Mouse (Mus musculus) intestine, embryonic 16.5 days (tissue): ENCODE results near the gene Arpc1a. TPM values are rescaled to one million over a fixed set of nuclear protein-coding genes. Genes with fewer than 3 reads are reported as not detected.
"Not testable (repeated sequence)": the region's sequence is repeated elsewhere in the genome, so short reads cannot be mapped to it uniquely, and the experiment has no call there.

Experiments used
- ATAC-seq: fragments of 200-750 bp; cut with Nextera tagmentation; 2 replicates; pipeline ENCODE4 v1.8.0; 2017; ENCODE audit warnings: moderate TSS enrichment, moderate library complexity
- H3K27ac ChIP-seq: fragments of 300-500 bp; sonication (generic); 2 replicates; pipeline ENCODE4 v1.5.1; 2014; ENCODE audit warnings: mild to moderate bottlenecking, low read length
- H3K27me3 ChIP-seq: fragments of 300-500 bp; sonication (generic); replicated peaks from 2 replicates; pipeline ENCODE4 v1.6.1; 2014; ENCODE audit warnings: low read length, control low read depth, mixed read lengths; ENCODE audit not compliant: control insufficient read depth, insufficient read depth
- H3K36me3 ChIP-seq: fragments of 300-500 bp; sonication (generic); 2 replicates; pipeline ENCODE4 v1.6.1; 2014; ENCODE audit warnings: low read length, control low read depth; ENCODE audit not compliant: control insufficient read depth, insufficient read depth
- H3K4me1 ChIP-seq: fragments of 300-500 bp; sonication (generic); 2 replicates; pipeline ENCODE4 v1.6.1; 2014; ENCODE audit warnings: low read length, control low read depth, mixed read lengths; ENCODE audit not compliant: control insufficient read depth, insufficient read depth
- H3K4me2 ChIP-seq: fragments of 300-500 bp; sonication (generic); 2 replicates; pipeline ENCODE4 v1.6.1; 2014; ENCODE audit warnings: low read depth, low read length, control low read depth
- H3K4me3 ChIP-seq: fragments of 300-500 bp; sonication (generic); 2 replicates; pipeline ENCODE4 v1.5.1; 2014; ENCODE audit warnings: mild to moderate bottlenecking, low read length
- H3K9ac ChIP-seq: fragments of 300-500 bp; sonication (generic); 2 replicates; pipeline ENCODE4 v1.6.1; 2014; ENCODE audit warnings: low read depth, low read length
- H3K9me3 ChIP-seq: fragments of 300-500 bp; sonication (generic); 2 replicates; pipeline ENCODE4 v1.6.1; 2016; ENCODE audit warnings: low read length, control low read depth; ENCODE audit not compliant: control insufficient read depth
- WGBS: fragments of 180-500 bp; shearing (Covaris S2); extraction: QIAGEN DNeasy Blood & Tissue Kit; methylation state at CpG from one replicate; pipeline ENCODE4 v1.1.7; 2014; 5-methylcytosine and 5-hydroxymethylcytosine counted together
- polyA plus RNA-seq: library from polyadenylated mRNA; unstranded; fragments of >200 nt; fragmentation: Nextera tagmentation; extraction: Ambion mirVana; gene quantifications from 2 replicates; pipeline ENCODE4 v1.2.1, GENCODE M21; 2015

Gene Arpc1a
- polyA plus RNA-seq, 1 experiment from 2014 or later = 141 TPM

DNA sequence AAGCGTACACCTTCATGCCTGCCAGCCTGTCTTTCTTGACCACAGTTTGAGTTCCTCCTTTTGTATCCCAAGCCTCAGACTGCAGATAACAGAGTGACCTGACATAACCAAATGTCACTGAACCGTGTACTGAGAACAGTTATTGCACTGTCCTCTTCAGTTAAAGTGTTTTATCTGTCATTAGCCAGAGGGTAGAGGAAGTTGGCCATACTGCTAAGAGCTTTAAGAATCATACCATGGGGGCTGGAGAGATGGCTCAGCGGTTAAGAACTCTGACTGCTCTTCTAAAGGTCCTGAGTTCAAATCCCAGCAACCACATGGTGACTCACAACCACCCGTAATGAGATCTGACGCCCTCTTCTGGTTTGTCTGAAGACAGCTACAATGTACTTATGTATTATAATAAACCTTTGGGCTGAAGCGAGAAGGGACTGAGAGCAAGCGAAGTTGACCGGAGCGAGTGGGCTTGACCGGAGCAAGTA, 14.8 kb downstream of the Arpc1a start:
- 91% methylated on average over 10 of the region's 10 CpGs for WGBS
- ATAC-seq = no peak
- Histone ChIP-seq H3K27me3 (no peaks in the 10 kb centered on the region), H3K4me2 (no peak overlapping the region), H3K36me3 (peaks cover 28% of the 10 kb centered on the region), H3K4me3 (no peak overlapping the region), H3K9me3 (no peaks in the 10 kb centered on the region), H3K4me1 (no peaks in the 10 kb centered on the region), H3K9ac (no peak overlapping the region), H3K27ac (no peak overlapping the region)

- Histone ChIP-seq H3K4me1 (no peaks in the 10 kb centered on the region), H3K27me3 (no peaks in the 10 kb centered on the region)
- no peak for ATAC-seq
Measured at GRCm38 (mm10) chr5:145100960-145101359, 17.3 kb downstream of the Arpc1a start.

GRCm38 (mm10) chr5:145101451-145101850, 17.8 kb downstream of the Arpc1a start:
- H3K4me1 ChIP-seq, H3K9ac ChIP-seq, H3K4me3 ChIP-seq, H3K4me2 ChIP-seq, H3K9me3 ChIP-seq, H3K27me3 ChIP-seq, ATAC-seq, H3K27ac ChIP-seq: not testable (repeated sequence)
- 95% methylated on average over 11 of the region's 11 CpGs for WGBS
- peaks cover 47% of the 10 kb centered on the region for H3K36me3 ChIP-seq

More at GRCm38 (mm10) chr5:145100960-145101359, 17.3 kb downstream of the Arpc1a start:
- H3K9ac ChIP-seq = no peak overlapping the region
- 93% methylated on average over 9 of the region's 9 CpGs for WGBS
- no peak overlapping the region for H3K4me2 ChIP-seq
- no peak overlapping the region for H3K4me3 ChIP-seq
- no peaks in the 10 kb centered on the region for H3K9me3 ChIP-seq
- peaks cover 44% of the 10 kb centered on the region for H3K36me3 ChIP-seq
- no peak overlapping the region for H3K27ac ChIP-seq

GRCm38 (mm10) chr5:145102706-145103105, 19.1 kb downstream of the Arpc1a start:
- no peaks in the 10 kb centered on the region for H3K4me1 ChIP-seq
- peak; percentile 91 for ATAC-seq
- 62% methylated on average over 4 of the region's 4 CpGs for WGBS
- H3K9ac ChIP-seq = no peak overlapping the region
- peaks cover 47% of the 10 kb centered on the region for H3K36me3 ChIP-seq
- H3K4me2 ChIP-seq = no peak overlapping the region
- no peak overlapping the region for H3K4me3 ChIP-seq
- H3K27me3 ChIP-seq = no peaks in the 10 kb centered on the region
- H3K27ac ChIP-seq = no peak overlapping the region
- H3K9me3 ChIP-seq = no peaks in the 10 kb centered on the region

DNA sequence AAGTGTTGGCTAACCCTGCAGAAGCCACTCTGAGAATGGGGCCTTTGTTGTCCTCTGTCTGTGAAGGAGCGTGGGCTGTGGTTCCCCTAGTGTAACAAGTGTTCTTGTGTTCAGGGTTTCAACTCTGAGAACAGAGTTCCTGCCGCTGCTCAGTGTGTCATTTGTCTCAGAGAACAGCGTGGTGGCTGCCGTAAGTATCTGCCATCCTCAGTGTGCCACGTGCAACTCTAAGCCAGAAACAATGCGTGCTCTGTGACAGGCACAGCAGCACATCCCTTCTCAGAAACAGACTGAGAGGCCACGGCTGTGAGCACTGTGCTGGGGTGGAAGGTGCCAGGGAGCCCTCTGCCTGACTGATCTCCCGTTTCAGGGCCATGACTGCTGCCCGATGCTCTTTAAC, 20.7 kb downstream of the Arpc1a start:
- Histone ChIP-seq H3K36me3 (peaks cover 48% of the 10 kb centered on the region), H3K27me3 (no peaks in the 10 kb centered on the region), H3K4me3 (no peak overlapping the region), H3K27ac (no peak overlapping the region), H3K4me2 (no peak overlapping the region), H3K9ac (no peak overlapping the region), H3K9me3 (no peaks in the 10 kb centered on the region), H3K4me1 (no peaks in the 10 kb centered on the region)
- no peak for ATAC-seq
- WGBS = 87% methylated on average over 9 of the region's 9 CpGs

DNA sequence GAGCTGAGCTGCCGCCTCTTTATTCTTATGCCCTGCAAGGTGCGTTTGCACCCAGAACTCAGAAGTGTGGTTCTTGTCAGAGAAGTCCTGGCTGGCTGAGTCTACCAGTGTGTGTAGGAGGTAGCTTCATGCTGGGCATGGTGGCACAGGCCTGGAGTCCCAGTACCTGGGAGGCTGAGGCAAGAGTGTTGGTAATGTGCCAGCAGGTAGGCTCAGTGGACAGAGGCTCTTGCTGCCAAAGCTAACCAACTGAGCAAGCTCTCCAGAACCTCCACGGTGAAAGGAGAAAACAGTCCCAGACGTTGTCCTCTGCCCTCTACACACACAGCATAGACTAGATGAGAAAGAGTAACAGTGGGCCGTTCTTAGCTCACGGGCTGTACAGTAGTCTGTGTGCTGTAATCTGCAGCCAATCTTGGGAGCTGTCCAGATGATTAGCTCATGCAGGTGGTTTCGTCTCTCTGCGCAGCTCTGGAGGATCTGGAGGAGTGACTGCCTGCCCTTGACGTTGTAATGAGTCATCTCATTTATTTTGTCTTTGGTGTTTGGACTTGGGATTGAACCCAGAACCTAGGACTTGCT, 22.2 kb downstream of the Arpc1a start:
- no peaks in the 10 kb centered on the region for H3K4me1 ChIP-seq
- H3K36me3 ChIP-seq = peaks cover 52% of the 10 kb centered on the region
- 83% methylated on average over 9 of the region's 9 CpGs for WGBS
- no peak overlapping the region for H3K9ac ChIP-seq
- H3K4me2 ChIP-seq = no peak overlapping the region
- H3K4me3 ChIP-seq = no peak overlapping the region
- no peaks in the 10 kb centered on the region for H3K9me3 ChIP-seq
- no peaks in the 10 kb centered on the region for H3K27me3 ChIP-seq
- no peak for ATAC-seq
- H3K27ac ChIP-seq = no peak overlapping the region

- no peaks in the 10 kb centered on the region for H3K4me1 ChIP-seq
- H3K27ac ChIP-seq = no peak overlapping the region
- H3K9me3 ChIP-seq = no peaks in the 10 kb centered on the region
- no peak for ATAC-seq
- H3K27me3 ChIP-seq = no peaks in the 10 kb centered on the region
- H3K9ac ChIP-seq = no peak overlapping the region
- WGBS = 83% methylated on average over 6 of the region's 6 CpGs
- H3K4me3 ChIP-seq = no peak overlapping the region
- peaks cover 25% of the 10 kb centered on the region; the same call in 1 of the 2 replicates for H3K36me3 ChIP-seq
- no peak overlapping the region for H3K4me2 ChIP-seq
Measured at GRCm38 (mm10) chr5:145110401-145110800, 26.8 kb downstream of the Arpc1a start.

DNA sequence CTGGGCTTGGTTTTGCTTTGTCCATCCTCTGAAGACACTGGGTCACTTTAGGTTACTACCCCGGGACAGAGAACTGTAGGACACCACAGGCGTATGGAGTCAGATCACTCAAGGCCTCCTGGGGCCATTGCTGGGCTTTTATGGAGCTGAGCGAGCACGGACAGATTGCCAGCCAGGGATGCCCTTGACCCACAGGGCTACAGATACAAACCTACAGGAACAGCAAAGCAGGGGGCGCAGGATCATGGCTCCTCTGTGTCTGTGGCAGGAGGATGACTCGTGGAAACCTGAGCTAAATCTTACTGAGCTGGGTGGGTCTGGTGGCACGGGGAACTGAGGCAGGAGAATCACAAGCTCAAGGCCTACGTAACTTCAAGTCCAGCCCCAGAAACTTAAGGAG, 28.9 kb downstream of the Arpc1a start:
- 79% methylated on average over 8 of the region's 8 CpGs for WGBS
- H3K36me3 ChIP-seq = 0 out of 2 replicates have a peak, but pooled peaks cover 16% of the 10 kb centered on the region
- H3K9ac ChIP-seq = no peak overlapping the region
- H3K27ac ChIP-seq = no peak overlapping the region
- no peak for ATAC-seq
- no peak overlapping the region for H3K4me2 ChIP-seq
- no peaks in the 10 kb centered on the region for H3K27me3 ChIP-seq
- H3K9me3 ChIP-seq = no peaks in the 10 kb centered on the region
- H3K4me1 ChIP-seq = peaks cover 16% of the 10 kb centered on the region
- H3K4me3 ChIP-seq = no peak overlapping the region

- Histone ChIP-seq H3K36me3 (0 out of 2 replicates have a peak, but pooled peaks cover 10% of the 10 kb centered on the region), H3K27me3 (no peaks in the 10 kb centered on the region), H3K9me3 (no peaks in the 10 kb centered on the region), H3K4me1 (peaks cover 22% of the 10 kb centered on the region), H3K4me2 (peak overlapping the region; percentile 84), H3K27ac (peak overlapping the region; percentile 72), H3K4me3 (peak overlapping the region; percentile 91), H3K9ac (peak overlapping the region; percentile 84; the same call in 1 of the 2 replicates)
- WGBS = 23% methylated on average over 2 of the region's 2 CpGs
- ATAC-seq = peak; percentile 24
Measured at GRCm38 (mm10) chr5:145113416-145113815, 29.8 kb downstream of the Arpc1a start.
